Mouse (Mus musculus) heart, embryonic 11.5 days (tissue): ENCODE data around the gene Grb7. TPM values are rescaled to one million over a fixed set of nuclear protein-coding genes. Genes with fewer than 3 reads are reported as not detected.

ENCODE experiments used
- ATAC-seq: fragments of 200-750 bp; cut with Nextera tagmentation; replicated peaks from 2 replicates; pipeline ENCODE4 v1.8.0; 2017; ENCODE audit warnings: moderate library complexity; ENCODE audit not compliant: insufficient number of reproducible peaks, low FRiP score, low TSS enrichment
- H3K27ac ChIP-seq: fragments of 300-500 bp; sonication (generic); 2 replicates; pipeline ENCODE4 v1.5.1; 2014; ENCODE audit warnings: mild to moderate bottlenecking, low read depth, low read length
- H3K27me3 ChIP-seq: fragments of 300-500 bp; sonication (generic); 2 replicates; pipeline ENCODE4 v1.6.1; 2014; ENCODE audit warnings: mild to moderate bottlenecking, low read length, mixed read lengths; ENCODE audit not compliant: control insufficient read depth, insufficient read depth
- H3K36me3 ChIP-seq: fragments of 300-500 bp; sonication (generic); 2 replicates; pipeline ENCODE4 v1.6.1; 2014; ENCODE audit warnings: mild to moderate bottlenecking, low read length, moderate library complexity, mixed read lengths; ENCODE audit not compliant: control insufficient read depth, insufficient read depth
- H3K4me1 ChIP-seq: fragments of 300-500 bp; sonication (generic); 2 replicates; pipeline ENCODE4 v1.6.1; 2014; ENCODE audit warnings: low read length; ENCODE audit not compliant: control insufficient read depth, insufficient read depth
- H3K4me2 ChIP-seq: fragments of 300-500 bp; sonication (generic); 2 replicates; pipeline ENCODE4 v1.6.1; 2014; ENCODE audit warnings: mild to moderate bottlenecking, moderate library complexity
- H3K4me3 ChIP-seq: fragments of 300-500 bp; sonication (generic); 2 replicates; pipeline ENCODE4 v1.5.1; 2014; ENCODE audit warnings: low read depth, low read length
- H3K9ac ChIP-seq: fragments of 300-500 bp; sonication (generic); 2 replicates; pipeline ENCODE4 v1.6.1; 2014; ENCODE audit warnings: mild to moderate bottlenecking, low read depth, low read length, moderate library complexity
- H3K9me3 ChIP-seq: fragments of 300-500 bp; sonication (generic); replicated peaks from 2 replicates; pipeline ENCODE4 v1.6.1; 2016; ENCODE audit warnings: low read length; ENCODE audit not compliant: control insufficient read depth
- WGBS: fragments of 180-500 bp; shearing (Covaris S2); extraction: QIAGEN DNeasy Blood & Tissue Kit; methylation state at CpG from one replicate; pipeline ENCODE4 v1.1.7; 2014; ENCODE audit not compliant: insufficient replicate concordance; 5-methylcytosine and 5-hydroxymethylcytosine counted together
- polyA plus RNA-seq: library from polyadenylated mRNA; unstranded; fragments of >200 nt; fragmentation: Nextera tagmentation; extraction: Ambion mirVana; gene quantifications from 2 replicates; pipeline ENCODE4 v1.2.1, GENCODE M21; 2014

Gene Grb7
- polyA plus RNA-seq, 1 experiment from 2014 or later: 2.0 TPM

DNA sequence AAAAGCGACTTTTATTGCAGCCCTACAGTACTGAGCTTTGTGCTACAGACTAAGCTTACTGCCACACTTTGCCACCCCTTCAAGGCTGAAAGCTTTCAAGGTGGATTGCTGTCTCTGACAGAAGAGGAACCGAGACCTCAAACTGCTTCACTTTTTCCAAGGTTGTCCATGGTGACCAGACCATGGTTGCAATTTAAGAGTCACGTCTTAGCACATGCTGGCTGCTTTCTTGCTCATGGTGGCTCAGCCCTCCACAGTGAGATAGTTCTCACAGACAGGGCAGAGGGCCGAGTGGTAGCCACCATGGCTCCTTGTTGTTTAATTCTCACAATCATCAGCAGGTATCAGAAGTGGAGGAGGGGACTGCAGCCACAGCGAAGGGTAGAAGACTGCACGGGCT is 24.6 kb downstream of the Grb7 start:
- H3K9me3 ChIP-seq: no peaks in the 10 kb centered on the region
- H3K27me3 ChIP-seq: no peaks in the 10 kb centered on the region
- H3K9ac ChIP-seq: no peak overlapping the region
- no peaks in the 10 kb centered on the region for H3K36me3 ChIP-seq
- H3K27ac ChIP-seq: no peak overlapping the region
- H3K4me1 ChIP-seq: no peaks in the 10 kb centered on the region; the same call in 1 of the 2 replicates
- no peak overlapping the region for H3K4me2 ChIP-seq
- no peak for ATAC-seq
- H3K4me3 ChIP-seq: no peak overlapping the region
- WGBS: 66% methylated on average over 6 of the region's 6 CpGs

DNA sequence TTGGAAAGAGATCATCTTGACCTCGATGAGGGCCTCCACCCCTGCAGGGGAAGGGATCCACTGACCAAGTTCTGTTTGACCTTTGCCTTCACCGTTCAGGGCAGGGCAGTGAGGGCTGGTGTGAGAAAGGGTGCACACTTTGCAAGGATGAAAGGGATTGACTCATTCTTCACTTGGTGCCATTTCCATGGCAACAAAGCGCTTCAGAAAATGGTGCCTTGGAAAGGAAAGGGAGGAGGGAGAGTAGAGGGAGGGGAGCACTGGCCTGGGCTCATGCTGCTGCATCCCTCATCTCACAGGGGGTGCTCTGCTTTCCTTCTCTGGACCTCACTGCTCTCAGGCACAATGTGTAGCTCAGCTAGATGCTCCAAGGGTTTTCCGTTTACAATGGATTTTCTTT is 26.5 kb downstream of the Grb7 start:
- WGBS: 69% methylated on average over 4 of the region's 4 CpGs
- no peak for ATAC-seq
- Histone ChIP-seq H3K9me3 (no peaks in the 10 kb centered on the region), H3K36me3 (no peaks in the 10 kb centered on the region), H3K27me3 (no peaks in the 10 kb centered on the region), H3K4me2 (no peak overlapping the region), H3K4me3 (no peak overlapping the region), H3K9ac (no peak overlapping the region), H3K4me1 (no peaks in the 10 kb centered on the region; the same call in 1 of the 2 replicates), H3K27ac (no peak overlapping the region)

DNA sequence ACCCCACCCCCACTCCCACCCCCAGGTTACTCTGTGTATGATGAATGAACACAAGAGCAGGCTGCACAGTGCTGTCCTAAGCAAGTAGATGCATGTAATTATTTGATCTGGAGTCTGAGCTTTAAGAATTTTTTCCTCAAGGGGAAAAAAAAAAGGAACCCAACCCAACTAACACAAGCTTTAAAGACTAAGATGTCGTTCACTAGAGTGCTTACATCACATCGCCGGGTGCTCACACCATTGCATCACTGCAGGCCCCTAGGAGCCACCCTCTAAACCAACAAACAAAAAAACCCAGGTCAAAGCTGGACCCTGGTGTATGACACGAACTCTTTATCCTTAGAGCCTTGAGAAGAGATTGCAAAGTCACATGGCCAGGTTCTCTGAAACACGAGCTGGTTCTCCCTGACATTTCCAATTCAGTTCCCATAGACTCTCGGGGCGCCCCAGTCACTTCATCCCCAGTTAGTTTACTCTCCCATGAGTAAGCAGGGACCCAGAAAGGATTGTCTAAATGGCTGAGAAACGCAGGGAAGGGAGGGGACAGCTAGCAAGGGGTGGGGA is 27.8 kb downstream of the Grb7 start:
- Histone ChIP-seq H3K9me3 (no peaks in the 10 kb centered on the region), H3K36me3 (no peaks in the 10 kb centered on the region), H3K9ac (no peak overlapping the region), H3K27ac (no peak overlapping the region), H3K27me3 (no peaks in the 10 kb centered on the region), H3K4me1 (no peaks in the 10 kb centered on the region; the same call in 1 of the 2 replicates), H3K4me3 (no peak overlapping the region), H3K4me2 (no peak overlapping the region)
- no peak for ATAC-seq
- 52% methylated on average over 8 of the region's 8 CpGs for WGBS

DNA sequence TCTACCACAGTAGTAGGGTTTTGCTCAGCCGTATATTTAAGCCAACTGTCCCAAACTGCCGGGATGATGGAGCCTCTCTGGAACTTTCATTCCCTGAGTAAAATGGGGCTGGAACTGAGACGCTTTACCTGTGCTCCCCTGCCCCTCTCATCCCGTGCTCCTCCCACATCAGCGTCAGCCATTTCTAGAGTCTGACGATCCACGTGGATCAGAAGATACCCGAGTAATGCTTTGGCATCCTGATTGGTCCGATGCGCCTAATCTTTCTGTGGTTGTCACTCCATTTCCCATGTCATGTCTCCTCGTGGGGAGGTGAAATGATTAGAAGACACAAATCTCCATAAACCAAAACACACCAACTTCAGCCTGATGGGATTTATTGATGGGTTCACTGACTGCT is 28.8 kb downstream of the Grb7 start:
- H3K36me3 ChIP-seq: no peaks in the 10 kb centered on the region
- no peaks in the 10 kb centered on the region for H3K9me3 ChIP-seq
- H3K4me3 ChIP-seq: no peak overlapping the region
- no peaks in the 10 kb centered on the region; the same call in 1 of the 2 replicates for H3K4me1 ChIP-seq
- no peak overlapping the region for H3K4me2 ChIP-seq
- no peaks in the 10 kb centered on the region for H3K27me3 ChIP-seq
- H3K27ac ChIP-seq: no peak overlapping the region
- no peak overlapping the region for H3K9ac ChIP-seq
- 81% methylated on average over 11 of the region's 11 CpGs for WGBS
- ATAC-seq: no peak

DNA sequence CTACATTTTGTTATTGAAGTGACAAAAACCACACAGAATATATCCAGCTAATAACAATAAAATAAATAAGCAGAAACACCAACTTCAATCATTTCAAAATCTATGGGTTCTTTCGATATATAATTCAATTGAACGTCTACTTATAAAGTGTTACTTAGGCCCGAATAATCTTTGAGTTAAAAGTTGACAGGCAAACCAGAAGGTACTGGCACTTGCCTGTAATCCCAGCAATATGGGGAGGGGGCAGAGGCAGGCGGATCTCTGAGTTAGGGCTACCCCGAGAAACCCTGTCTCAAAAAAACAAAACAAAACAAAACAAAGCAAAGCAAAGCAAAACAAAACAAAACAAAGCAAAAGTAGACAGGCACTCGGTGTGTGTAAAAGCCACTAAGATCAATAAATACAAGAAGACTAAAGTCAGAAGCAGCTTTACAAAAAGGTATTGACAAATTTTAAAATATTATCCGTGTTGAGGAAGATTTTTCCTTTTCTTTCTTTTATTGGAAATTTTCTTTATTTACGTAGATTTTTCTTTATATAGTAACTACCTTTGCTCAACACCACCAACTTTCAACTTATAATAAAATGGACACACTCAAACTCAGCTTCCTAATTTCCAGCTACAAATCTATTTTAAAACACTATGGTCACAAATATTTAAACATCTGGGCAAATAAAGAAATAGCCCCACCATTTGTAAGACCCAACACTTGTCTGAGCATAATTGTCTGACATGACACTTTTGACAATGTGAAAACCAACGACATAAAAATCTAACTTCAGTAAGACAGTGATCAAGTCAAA is 29.6 kb downstream of the Grb7 start:
- Histone ChIP-seq H3K27ac (no peak overlapping the region), H3K4me3 (no peak overlapping the region), H3K27me3 (no peaks in the 10 kb centered on the region), H3K4me2 (no peak overlapping the region), H3K9me3 (no peaks in the 10 kb centered on the region), H3K4me1 (no peaks in the 10 kb centered on the region; the same call in 1 of the 2 replicates), H3K36me3 (no peaks in the 10 kb centered on the region), H3K9ac (no peak overlapping the region)
- ATAC-seq: no peak
- WGBS: 86% methylated on average over 9 of the region's 9 CpGs

DNA sequence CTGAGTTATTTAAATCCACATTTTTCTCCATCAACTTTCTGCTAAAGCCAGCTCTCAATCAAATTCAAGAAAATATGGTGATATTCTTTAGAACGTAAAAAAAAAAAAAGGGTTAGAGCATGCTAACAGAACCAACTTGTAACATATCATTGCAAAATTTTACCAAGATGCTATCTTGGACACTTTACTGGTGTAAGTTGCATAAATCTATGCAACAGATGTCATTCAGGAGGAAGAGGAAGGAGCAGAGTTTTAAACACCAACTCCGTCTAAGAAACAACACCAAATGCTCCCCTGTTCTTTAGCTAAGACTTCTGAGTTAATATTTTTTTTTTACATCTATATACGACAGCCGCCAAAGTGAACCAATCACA is 30.2 kb downstream of the Grb7 start:
- no peaks in the 10 kb centered on the region for H3K36me3 ChIP-seq
- H3K27ac ChIP-seq: no peak overlapping the region
- H3K4me1 ChIP-seq: no peaks in the 10 kb centered on the region; the same call in 1 of the 2 replicates
- H3K4me3 ChIP-seq: no peak overlapping the region
- 56% methylated on average over 4 of the region's 4 CpGs for WGBS
- no peak overlapping the region for H3K4me2 ChIP-seq
- H3K9me3 ChIP-seq: no peaks in the 10 kb centered on the region
- no peaks in the 10 kb centered on the region for H3K27me3 ChIP-seq
- no peak overlapping the region for H3K9ac ChIP-seq
- no peak for ATAC-seq

DNA sequence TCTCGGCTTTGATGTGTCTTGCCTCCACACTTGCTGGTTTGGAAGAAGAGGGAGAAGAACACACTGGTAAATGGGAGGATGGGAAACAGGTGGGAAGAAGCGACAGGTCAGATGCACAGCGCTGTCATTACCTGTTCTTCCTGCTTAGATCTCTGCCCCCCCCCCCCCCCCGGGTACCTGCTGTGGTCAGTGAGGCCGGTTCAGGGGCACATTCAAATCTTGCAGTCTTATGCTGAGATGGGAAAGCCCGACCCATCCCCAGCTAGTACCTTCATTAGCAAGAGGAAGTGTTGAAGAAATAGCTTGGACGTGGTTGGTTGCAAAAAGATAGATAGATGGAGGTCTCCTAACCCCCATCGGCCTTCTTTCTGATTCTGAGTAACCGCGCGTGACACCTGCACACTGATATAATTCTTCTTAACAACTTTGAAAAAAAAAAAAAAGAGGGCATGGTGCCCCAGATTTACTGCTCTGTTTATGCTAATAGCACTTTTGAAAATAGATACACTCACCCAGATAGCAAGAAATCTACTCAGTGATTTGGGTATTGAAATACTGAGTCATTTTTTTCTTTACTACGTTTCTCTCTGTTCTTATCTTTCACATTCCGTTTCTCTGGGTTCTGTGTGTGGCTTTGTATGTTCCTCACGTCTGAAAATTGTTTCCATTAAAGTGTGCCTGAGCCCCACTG is 31.0 kb downstream of the Grb7 start:
- Histone ChIP-seq H3K9me3 (no peaks in the 10 kb centered on the region), H3K36me3 (no peaks in the 10 kb centered on the region), H3K27ac (no peak overlapping the region), H3K4me2 (no peak overlapping the region), H3K27me3 (no peaks in the 10 kb centered on the region), H3K4me1 (no peaks in the 10 kb centered on the region; the same call in 1 of the 2 replicates), H3K9ac (no peak overlapping the region), H3K4me3 (no peak overlapping the region)
- ATAC-seq: no peak
- WGBS: 60% methylated on average over 13 of the region's 14 CpGs

DNA sequence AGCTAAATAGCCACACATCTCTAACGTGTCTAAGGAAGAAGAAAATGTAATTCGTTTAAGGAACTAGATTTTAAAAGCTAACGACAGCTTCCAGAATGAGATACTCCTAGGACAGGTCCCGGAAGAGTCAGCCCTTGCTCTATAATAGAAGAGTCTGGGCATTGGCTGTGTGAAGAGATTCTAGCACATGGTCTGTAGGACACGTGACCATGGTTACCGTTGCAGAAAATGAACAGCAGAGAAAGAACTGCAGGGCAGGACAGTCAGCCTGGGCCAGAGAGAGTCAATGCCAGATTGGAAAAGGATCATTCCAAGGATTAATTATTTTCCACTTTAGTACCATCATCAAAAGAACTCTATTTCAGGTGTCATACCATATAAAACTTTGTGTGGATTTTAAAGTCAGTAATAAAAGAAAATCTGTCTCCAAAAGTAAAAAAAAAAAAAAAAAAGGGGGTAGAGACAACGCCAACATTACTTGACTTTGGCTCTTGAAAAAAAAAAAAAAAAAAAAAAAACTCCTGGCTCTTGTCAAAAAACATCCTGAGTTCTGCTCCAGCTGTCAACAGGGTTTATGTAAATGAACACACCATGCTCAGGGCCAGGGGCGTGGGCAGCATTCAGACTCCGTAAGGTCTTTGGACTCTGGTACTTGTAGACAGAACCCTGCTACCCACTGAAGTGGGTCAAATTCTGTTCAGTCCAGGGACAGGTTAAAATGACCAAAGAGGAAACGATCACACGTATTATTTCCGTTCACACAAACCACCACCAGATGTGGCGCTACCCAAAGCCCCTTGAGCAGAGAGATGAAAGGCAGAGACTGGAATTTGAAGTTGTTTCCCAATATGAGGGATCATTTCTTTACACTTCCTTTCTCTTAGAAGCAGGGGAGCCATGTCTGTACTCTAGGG is 33.1 kb downstream of the Grb7 start:
- no peaks in the 10 kb centered on the region for H3K4me1 ChIP-seq
- no peak overlapping the region for H3K27ac ChIP-seq
- no peaks in the 10 kb centered on the region for H3K27me3 ChIP-seq
- H3K4me3 ChIP-seq: no peak overlapping the region
- no peak for ATAC-seq
- no peaks in the 10 kb centered on the region for H3K36me3 ChIP-seq
- no peak overlapping the region for H3K9ac ChIP-seq
- 68% methylated on average over 13 of the region's 13 CpGs for WGBS
- no peaks in the 10 kb centered on the region for H3K9me3 ChIP-seq
- H3K4me2 ChIP-seq: no peak overlapping the region
